Mouse (Mus musculus): ENCODE results near the gene Prss44.

GRCm38 (mm10) chr9:110803294-110803693 lies 10.5 kb upstream of the Prss44 start:
- TF ChIP-seq EP300 (IDR thresholded peaks at IDR 0.05; ENCODE audit: low read depth) (no peak), CTCF (IDR thresholded peaks at IDR 0.05; ENCODE audit: low read depth) (no peak)

All from heart, postnatal 0 days (tissue).